Mouse (Mus musculus) hindbrain, embryonic 15.5 days (tissue): Measurements from ENCODE around the gene Pth1r. TPM values are rescaled to one million over a fixed set of nuclear protein-coding genes. Genes with fewer than 3 reads are reported as not detected.

Experiments used
- ATAC-seq: fragments of 200-750 bp; cut with Nextera tagmentation; 2 replicates; pipeline ENCODE4 v1.8.0; 2017; ENCODE audit warnings: low read depth, moderate number of reproducible peaks, moderate TSS enrichment; ENCODE audit not compliant: low FRiP score
- H3K27ac ChIP-seq: fragments of 300-500 bp; sonication (generic); replicated peaks from 2 replicates; pipeline ENCODE4 v1.5.1; 2015; ENCODE audit warnings: mild to moderate bottlenecking, inconsistent platforms
- H3K27me3 ChIP-seq: fragments of 300-500 bp; sonication (generic); 2 replicates; pipeline ENCODE4 v1.6.1; 2015; ENCODE audit warnings: control low read depth, inconsistent platforms
- H3K36me3 ChIP-seq: fragments of 300-500 bp; sonication (generic); 2 replicates; pipeline ENCODE4 v1.6.1; 2015; ENCODE audit warnings: control low read depth, inconsistent platforms
- H3K4me1 ChIP-seq: fragments of 300-500 bp; sonication (generic); replicated peaks from 2 replicates; pipeline ENCODE4 v1.6.1; 2015; ENCODE audit warnings: control low read depth, inconsistent platforms
- H3K4me2 ChIP-seq: fragments of 300-500 bp; sonication (generic); 2 replicates; pipeline ENCODE4 v1.6.1; 2015; ENCODE audit warnings: moderate library complexity, mild to moderate bottlenecking, inconsistent platforms
- H3K4me3 ChIP-seq: fragments of 300-500 bp; sonication (generic); 2 replicates; pipeline ENCODE4 v1.5.1; 2015; ENCODE audit warnings: mild to moderate bottlenecking, inconsistent platforms
- H3K9ac ChIP-seq: fragments of 300-500 bp; sonication (generic); 2 replicates; pipeline ENCODE4 v1.6.1; 2015; ENCODE audit warnings: inconsistent platforms
- H3K9me3 ChIP-seq: fragments of 300-500 bp; sonication (generic); 2 replicates; pipeline ENCODE4 v1.6.1; 2016; ENCODE audit warnings: control low read depth, inconsistent platforms
- WGBS: fragments of 180-500 bp; shearing (Covaris S2); methylation state at CpG from one replicate; pipeline ENCODE4 v1.1.7; 2015; 5-methylcytosine and 5-hydroxymethylcytosine counted together
- polyA plus RNA-seq: library from polyadenylated mRNA; unstranded; fragments of >200 nt; fragmentation: Nextera tagmentation; extraction: Ambion mirVana; gene quantifications from 2 replicates; pipeline ENCODE4 v1.2.1, GENCODE M21; 2015

The Pth1r gene
- polyA plus RNA-seq, 1 experiment from 2014 or later, result 12.0 TPM

GRCm38 (mm10) chr9:110746238-110746637, 707 bp downstream of the Pth1r start:
- Histone ChIP-seq H3K36me3 (no peaks in the 10 kb centered on the region), H3K9ac (no peak overlapping the region), H3K27me3 (peaks cover 11% of the 10 kb centered on the region; the same call in 1 of the 2 replicates), H3K4me1 (peaks cover 23% of the 10 kb centered on the region), H3K27ac (no peak overlapping the region), H3K4me3 (no peak overlapping the region), H3K9me3 (no peaks in the 10 kb centered on the region), H3K4me2 (no peak overlapping the region)
- no peak for ATAC-seq
- WGBS, result 43% methylated on average over 5 of the region's 5 CpGs

- WGBS, result 20% methylated on average over 5 of the region's 5 CpGs
- ATAC-seq, result no peak
- no peak overlapping the region for H3K9ac ChIP-seq
- no peaks in the 10 kb centered on the region for H3K36me3 ChIP-seq
- no peak overlapping the region for H3K4me3 ChIP-seq
- peaks cover 23% of the 10 kb centered on the region for H3K4me1 ChIP-seq
- H3K9me3 ChIP-seq, result no peaks in the 10 kb centered on the region
- H3K27me3 ChIP-seq, result peaks cover 14% of the 10 kb centered on the region; the same call in 1 of the 2 replicates
- no peak overlapping the region for H3K27ac ChIP-seq
- H3K4me2 ChIP-seq, result no peak overlapping the region
Measured at GRCm38 (mm10) chr9:110745752-110746151, 1.2 kb downstream of the Pth1r start.

DNA sequence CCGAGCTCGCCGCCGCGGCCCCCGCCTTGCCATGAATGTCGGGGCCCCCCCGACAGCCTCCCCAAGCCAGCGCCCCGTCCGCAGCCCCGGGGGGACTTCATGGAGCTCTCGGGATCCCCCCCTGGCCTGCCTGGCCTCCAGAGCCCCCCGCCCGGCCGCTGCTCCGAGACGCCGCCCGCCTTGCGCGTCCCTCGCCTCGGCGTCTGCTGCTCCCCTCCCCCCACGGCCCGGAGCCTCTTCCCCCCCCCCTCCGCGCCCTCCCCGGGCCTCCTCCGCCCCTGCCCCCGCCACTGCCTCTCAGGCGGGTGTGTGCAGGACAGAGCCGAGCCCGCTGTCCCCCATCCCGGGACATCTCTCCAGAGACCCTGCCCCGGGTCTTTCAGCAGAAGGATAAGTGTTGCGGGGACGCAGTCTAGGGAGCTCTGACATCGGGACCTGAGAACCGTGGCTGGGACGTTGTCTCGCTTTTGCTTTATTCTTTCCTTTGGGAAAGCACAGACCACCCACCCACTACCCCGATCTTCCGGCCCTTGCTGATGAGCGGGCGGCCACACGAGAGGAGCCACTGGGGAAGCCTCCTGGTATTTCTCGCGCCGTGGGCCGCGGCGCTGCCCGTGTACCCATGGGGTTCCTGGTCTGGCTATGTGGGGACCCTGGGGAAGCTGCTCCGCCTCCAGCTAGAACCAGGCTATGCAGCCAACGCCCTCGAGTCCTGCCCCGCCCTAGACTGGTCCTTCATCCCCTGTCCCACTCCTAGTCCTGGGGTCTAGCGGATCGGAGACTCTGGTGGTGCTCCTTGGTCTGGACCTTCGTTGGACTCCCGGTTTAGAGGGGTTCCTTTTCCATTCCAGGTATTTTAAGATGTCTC, 3.3 kb downstream of the Pth1r start:
- Histone ChIP-seq H3K4me1 (peaks cover 23% of the 10 kb centered on the region), H3K9ac (peak overlapping the region; percentile 74), H3K27ac (peak overlapping the region; percentile 33; the same call in 1 of the 2 replicates), H3K4me2 (peak overlapping the region; percentile 99), H3K9me3 (no peaks in the 10 kb centered on the region), H3K36me3 (no peaks in the 10 kb centered on the region), H3K27me3 (peaks cover 15% of the 10 kb centered on the region; the same call in 1 of the 2 replicates), H3K4me3 (peak overlapping the region; percentile 81)
- WGBS, result 4% methylated on average over 55 of the region's 63 CpGs
- 0 out of 2 replicates have a peak, but pooled peaks have one; percentile 21 for ATAC-seq

- no peaks in the 10 kb centered on the region for H3K9me3 ChIP-seq
- peaks cover 15% of the 10 kb centered on the region; the same call in 1 of the 2 replicates for H3K27me3 ChIP-seq
- peak overlapping the region; percentile 74 for H3K9ac ChIP-seq
- no peaks in the 10 kb centered on the region for H3K36me3 ChIP-seq
- ATAC-seq, result 0 out of 2 replicates have a peak, but pooled peaks have one; percentile 36
- H3K4me3 ChIP-seq, result peak overlapping the region; percentile 81
- H3K4me2 ChIP-seq, result peak overlapping the region; percentile 99
- peak overlapping the region; percentile 33 for H3K27ac ChIP-seq
- under 1% methylated on average over 46 of the region's 49 CpGs for WGBS
- H3K4me1 ChIP-seq, result peaks cover 23% of the 10 kb centered on the region
Measured at GRCm38 (mm10) chr9:110742951-110743455, 3.9 kb downstream of the Pth1r start.

- peak overlapping the region; percentile 81 for H3K4me3 ChIP-seq
- peaks cover 23% of the 10 kb centered on the region for H3K4me1 ChIP-seq
- H3K4me2 ChIP-seq, result peak overlapping the region; percentile 99
- H3K9ac ChIP-seq, result peak overlapping the region; percentile 74
- H3K27ac ChIP-seq, result peak overlapping the region; percentile 33
- H3K27me3 ChIP-seq, result peaks cover 15% of the 10 kb centered on the region; the same call in 1 of the 2 replicates
- under 1% methylated on average over 55 of the region's 71 CpGs for whole genome bisulfite sequencing
- no peaks in the 10 kb centered on the region for H3K9me3 ChIP-seq
- ATAC-seq, result peak; percentile 42; the same call in 1 of the 2 replicates
- H3K36me3 ChIP-seq, result no peaks in the 10 kb centered on the region
Measured at GRCm38 (mm10) chr9:110742295-110742950, 4.5 kb downstream of the Pth1r start.

- Histone ChIP-seq H3K4me1 (peaks cover 28% of the 10 kb centered on the region), H3K9me3 (no peaks in the 10 kb centered on the region), H3K4me2 (peak within 1 kb of the TSS; percentile 99), H3K27ac (peak within 1 kb of the TSS; percentile 33; the same call in 1 of the 2 replicates), H3K4me3 (peak within 1 kb of the TSS; percentile 81), H3K27me3 (peaks cover 15% of the 10 kb centered on the region; the same call in 1 of the 2 replicates), H3K9ac (peak within 1 kb of the TSS; percentile 74), H3K36me3 (no peaks in the 10 kb centered on the region)
- WGBS, result under 1% methylated on average over 17 of the region's 17 CpGs
- no peak; the same call in 1 of the 2 replicates for ATAC-seq
Measured at GRCm38 (mm10) chr9:110741711-110742294, 5.1 kb downstream of the Pth1r start, which contains the start of gene Myl3. TSS of gene Myl3 (plus strand) at chr9:110741861.

GRCm38 (mm10) chr9:110739961-110740360, 7.0 kb downstream of the Pth1r start:
- 94% methylated on average over 7 of the region's 7 CpGs for WGBS

GRCm38 (mm10) chr9:110738054-110738453, 8.9 kb downstream of the Pth1r start:
- Histone ChIP-seq H3K9ac (no peak overlapping the region), H3K4me3 (no peak overlapping the region), H3K4me1 (peaks cover 33% of the 10 kb centered on the region), H3K27ac (no peak overlapping the region), H3K9me3 (no peaks in the 10 kb centered on the region), H3K27me3 (peaks cover 23% of the 10 kb centered on the region; the same call in 1 of the 2 replicates), H3K36me3 (no peaks in the 10 kb centered on the region), H3K4me2 (no peak overlapping the region)
- no peak for ATAC-seq
- WGBS, result 34% methylated on average over 1 of the region's 1 CpGs

More at GRCm38 (mm10) chr9:110739961-110740360, 7.0 kb downstream of the Pth1r start:
- H3K9ac ChIP-seq, result no peak overlapping the region
- no peak for ATAC-seq
- H3K4me2 ChIP-seq, result no peak overlapping the region
- no peak overlapping the region for H3K27ac ChIP-seq
- H3K36me3 ChIP-seq, result no peaks in the 10 kb centered on the region
- peaks cover 34% of the 10 kb centered on the region for H3K4me1 ChIP-seq
- H3K27me3 ChIP-seq, result peaks cover 12% of the 10 kb centered on the region; the same call in 1 of the 2 replicates
- H3K9me3 ChIP-seq, result no peaks in the 10 kb centered on the region
- H3K4me3 ChIP-seq, result no peak overlapping the region

- no peak for ATAC-seq
- 47% methylated on average over 9 of the region's 9 CpGs for WGBS
- Histone ChIP-seq H3K27me3 (peaks cover 18% of the 10 kb centered on the region; the same call in 1 of the 2 replicates), H3K4me3 (no peak overlapping the region), H3K9me3 (no peaks in the 10 kb centered on the region), H3K9ac (no peak overlapping the region), H3K36me3 (no peaks in the 10 kb centered on the region), H3K4me2 (no peak overlapping the region), H3K4me1 (peaks cover 28% of the 10 kb centered on the region), H3K27ac (no peak overlapping the region)
Measured at GRCm38 (mm10) chr9:110736362-110736761, 10.6 kb downstream of the Pth1r start.

GRCm38 (mm10) chr9:110734154-110734553, 12.8 kb downstream of the Pth1r start:
- Histone ChIP-seq H3K4me2 (no peak overlapping the region), H3K9me3 (no peaks in the 10 kb centered on the region), H3K27ac (no peak overlapping the region), H3K4me3 (no peak overlapping the region), H3K36me3 (no peaks in the 10 kb centered on the region), H3K4me1 (peaks cover 28% of the 10 kb centered on the region), H3K27me3 (peaks cover 14% of the 10 kb centered on the region; the same call in 1 of the 2 replicates), H3K9ac (no peak overlapping the region)
- ATAC-seq, result no peak
- 83% methylated on average over 7 of the region's 7 CpGs for WGBS

GRCm38 (mm10) chr9:110733102-110733501, 13.8 kb downstream of the Pth1r start:
- Histone ChIP-seq H3K27ac (no peak overlapping the region), H3K27me3 (peaks cover 22% of the 10 kb centered on the region; the same call in 1 of the 2 replicates), H3K4me1 (peaks cover 28% of the 10 kb centered on the region), H3K4me2 (peak overlapping the region; percentile 78), H3K9ac (peak overlapping the region; percentile 24; the same call in 1 of the 2 replicates), H3K36me3 (no peaks in the 10 kb centered on the region), H3K9me3 (no peaks in the 10 kb centered on the region), H3K4me3 (peak overlapping the region; percentile 43)
- no peak for ATAC-seq
- 14% methylated on average over 8 of the region's 8 CpGs for WGBS
